Mouse (Mus musculus) thymus, postnatal 14 days (tissue): ENCODE measurements around the gene Hfe2.
A peak's percentile ranks its signal among the peaks of the same experiment; 100 is the strongest.
"Not testable (repeated sequence)": the region's sequence is repeated elsewhere in the genome, so short reads cannot be mapped to it uniquely, and the experiment has no call there.

Experiments used
- DNase-seq: peaks from one replicate; pipeline ENCODE4 v3.0.0; 2021

Gene Hfe2

DNA sequence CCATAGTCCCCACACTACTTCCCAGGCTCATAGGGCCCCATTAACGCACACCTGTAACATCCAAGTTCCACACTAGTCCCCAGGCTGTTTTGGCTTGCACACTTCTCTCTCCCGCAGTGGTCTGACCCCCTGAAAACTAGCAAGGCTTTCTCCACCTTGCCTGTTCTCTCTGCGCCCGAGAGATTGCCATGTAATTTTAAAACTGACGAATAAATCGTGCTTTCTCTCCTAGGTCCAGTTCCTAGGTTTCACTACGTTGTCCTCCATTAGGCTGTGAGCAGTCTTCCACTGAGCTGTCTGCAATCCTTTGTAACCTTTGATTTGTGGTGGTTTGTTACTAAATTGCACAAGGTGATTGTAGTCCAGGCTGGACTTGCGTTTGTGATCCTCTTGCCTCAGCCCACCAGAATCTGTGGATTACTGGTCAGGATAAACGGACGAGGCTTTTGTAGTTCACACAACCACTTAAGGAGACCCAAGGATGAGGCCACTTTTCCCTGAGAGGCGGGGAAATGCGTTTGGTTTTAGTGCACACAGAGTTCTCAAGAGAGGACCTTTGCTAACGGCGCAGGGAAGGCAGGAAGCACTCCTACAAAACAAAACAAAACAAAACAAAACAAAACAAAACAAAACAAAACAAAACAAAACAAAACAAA, 28.2 kb upstream of the Hfe2 start:
- DNase-seq = not testable (repeated sequence)

DNA sequence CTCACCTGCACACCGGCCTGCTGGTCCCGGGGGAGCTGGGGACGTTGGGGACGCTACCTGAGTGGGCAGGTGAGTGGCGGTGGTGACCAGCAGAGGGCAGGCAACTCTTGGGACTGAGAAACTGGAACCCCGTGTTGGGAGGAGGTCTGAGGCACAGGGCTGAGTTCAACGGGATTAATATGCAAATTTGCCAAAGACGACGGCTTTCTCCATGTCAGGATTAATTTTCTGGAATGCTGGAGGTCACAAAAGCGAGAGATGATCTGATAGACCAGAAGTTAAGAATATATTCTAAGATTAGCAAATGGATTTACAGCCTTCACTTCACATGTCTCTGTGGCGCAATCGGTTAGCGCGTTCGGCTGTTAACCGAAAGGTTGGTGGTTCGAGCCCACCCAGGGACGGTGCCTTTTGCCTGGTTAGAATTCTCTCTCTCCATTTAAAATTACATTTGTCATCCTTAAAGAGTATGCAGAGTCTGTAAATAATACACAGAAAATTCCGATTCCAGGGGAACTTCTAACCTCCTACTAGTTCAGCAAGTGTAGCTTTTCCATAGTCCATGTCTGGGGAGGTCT, 27.4 kb upstream of the Hfe2 start:
- DNase-seq = peak; percentile 85

DNA sequence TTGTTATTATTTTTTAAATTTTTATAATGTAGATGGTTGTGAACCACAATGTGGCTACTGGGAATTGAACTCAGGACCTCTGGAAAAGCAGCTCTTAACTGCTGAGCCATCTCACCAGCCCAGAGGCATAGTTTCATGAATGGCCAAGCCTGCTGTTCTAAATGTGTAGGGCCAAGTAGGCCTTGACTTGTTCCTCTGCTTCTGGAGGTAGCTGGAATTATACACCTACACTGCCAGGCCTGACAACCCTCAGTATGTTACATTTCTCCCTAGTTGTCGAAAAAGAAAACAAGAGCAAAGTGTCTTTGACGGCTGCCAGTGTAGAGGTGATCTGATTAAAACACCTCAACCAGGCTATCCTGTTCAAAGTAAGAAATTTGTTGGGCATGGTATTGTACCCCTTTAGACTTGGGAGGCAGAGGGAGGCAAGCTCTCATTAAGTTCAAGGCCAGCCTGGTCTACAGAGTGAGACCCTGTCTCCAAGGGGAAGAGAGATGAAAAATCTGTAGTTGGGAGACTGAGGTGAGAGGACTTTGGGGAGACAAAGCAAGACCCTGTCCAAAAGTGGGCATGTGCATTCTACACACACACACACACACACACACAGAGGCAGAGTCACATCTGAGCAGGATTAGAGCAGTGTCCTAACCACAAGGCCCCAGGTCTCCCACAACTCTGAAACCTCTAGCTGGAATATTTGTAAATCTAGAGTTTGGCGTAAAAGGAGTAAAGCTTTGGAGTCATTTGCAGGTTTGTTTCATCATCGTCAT, 26.3 kb upstream of the Hfe2 start:
- DNase-seq = no peak

DNA sequence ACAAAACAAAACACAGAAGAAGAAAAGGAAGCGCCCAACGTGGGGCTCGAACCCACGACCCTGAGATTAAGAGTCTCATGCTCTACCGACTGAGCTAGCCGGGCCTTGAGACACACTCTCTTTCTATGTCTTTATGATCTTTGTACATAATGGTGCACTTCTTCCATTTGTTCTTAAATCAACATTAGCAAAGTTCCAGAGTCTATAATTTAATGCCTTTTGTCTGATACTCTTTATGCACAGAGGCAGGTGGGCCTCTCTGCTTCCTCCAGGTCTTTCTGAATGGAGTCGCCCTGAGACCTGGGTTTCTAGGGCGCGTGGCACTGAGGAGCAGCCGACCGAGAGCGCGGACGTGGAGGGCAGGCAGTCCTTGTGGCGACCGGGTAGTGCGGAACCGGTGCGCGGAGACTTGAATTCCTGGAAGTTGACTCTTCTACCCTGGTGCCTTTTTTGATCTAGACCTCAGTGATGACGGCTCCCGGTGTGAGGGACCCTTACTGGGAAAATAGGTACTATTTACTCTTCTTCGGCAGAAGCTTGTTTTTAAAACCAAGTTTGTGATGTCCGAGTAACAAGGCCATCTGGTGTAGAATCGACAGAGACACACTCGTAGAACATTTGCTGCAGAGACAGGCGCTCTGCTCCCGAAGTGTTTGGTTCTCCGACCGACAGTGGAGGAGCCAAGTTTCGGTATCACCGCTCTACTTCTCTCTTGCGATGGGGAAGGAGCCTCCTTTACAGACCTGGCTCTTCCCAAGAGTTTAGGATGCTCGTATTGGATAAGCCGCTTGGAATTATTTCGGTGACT, 25.3 kb upstream of the Hfe2 start:
- peak; percentile 83 for DNase-seq

DNA sequence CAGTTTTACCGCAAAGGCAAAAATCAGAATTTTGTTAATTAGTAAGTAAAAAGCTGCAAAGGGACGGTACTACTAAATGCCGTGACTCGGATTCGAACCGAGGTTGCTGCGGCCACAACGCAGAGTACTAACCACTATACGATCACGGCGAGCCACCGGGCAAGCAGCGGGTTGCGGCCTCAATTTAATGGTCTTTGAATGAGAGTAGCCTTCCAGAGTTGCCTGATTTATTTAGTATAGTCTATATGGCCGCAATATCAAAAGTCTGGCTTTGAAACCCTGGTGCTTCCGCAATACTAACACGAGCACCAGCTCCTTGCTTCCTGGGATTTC, 24.7 kb upstream of the Hfe2 start:
- DNase-seq = peak; percentile 92

DNA sequence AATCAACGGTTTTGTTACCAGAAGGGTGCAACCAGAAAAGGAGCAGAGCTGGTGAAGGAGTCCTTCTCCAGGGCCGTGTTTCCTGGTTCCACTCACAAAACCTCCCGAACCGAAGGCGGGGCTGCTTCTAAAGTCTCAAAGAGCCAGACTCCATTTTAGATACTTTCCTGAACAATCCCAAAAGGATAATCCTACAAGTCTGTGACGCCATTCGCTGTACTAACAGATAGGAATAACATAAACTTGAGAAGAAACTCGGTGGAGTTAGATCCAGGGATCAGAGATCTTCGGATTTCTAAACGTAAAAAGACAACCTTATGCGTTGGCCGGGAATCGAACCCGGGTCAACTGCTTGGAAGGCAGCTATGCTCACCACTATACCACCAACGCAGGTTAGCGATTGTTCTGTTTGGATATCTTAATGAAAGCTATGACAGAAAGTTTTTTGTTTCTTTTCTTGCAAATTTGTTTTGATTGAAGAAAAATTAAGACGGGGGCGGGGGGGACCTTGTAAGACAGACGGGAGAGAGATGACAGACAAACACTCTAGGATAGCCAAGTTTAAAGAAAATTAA, 24.2 kb upstream of the Hfe2 start:
- peak; percentile 90 for DNase-seq

DNA sequence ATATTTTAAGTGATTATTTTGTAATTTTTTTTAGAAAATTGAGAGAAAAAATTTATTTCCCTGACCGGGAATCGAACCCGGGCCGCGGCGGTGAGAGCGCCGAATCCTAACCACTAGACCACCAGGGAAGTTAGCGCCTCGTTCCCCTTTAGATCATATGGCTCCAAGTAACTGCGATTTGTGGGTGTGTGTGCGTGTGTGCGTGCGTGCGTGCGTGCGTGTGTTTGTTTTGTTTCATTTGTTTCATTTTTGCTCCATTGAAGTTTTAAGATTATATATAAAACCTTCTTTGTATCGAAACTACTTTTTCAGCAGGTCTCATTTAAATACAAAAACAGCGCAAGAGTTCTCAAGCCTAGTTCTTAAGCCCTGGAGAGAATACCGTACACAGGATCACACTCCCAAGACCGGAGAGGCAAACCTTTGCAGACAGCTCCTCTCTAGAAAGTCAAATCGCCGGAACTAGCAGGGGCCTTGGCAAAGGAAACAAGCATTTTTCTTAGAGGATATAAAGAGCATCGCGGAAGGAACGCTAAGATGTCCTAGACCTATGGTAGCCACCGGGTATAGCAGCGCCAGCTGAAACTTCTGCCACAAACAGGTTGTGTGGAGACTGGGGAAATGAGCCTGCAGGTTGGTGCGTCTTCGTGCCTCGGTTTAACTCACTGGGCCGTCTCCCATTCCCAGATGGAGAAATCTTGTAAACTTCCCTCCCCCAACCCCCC, 23.4 kb upstream of the Hfe2 start:
- DNase-seq = peak; percentile 87

DNA sequence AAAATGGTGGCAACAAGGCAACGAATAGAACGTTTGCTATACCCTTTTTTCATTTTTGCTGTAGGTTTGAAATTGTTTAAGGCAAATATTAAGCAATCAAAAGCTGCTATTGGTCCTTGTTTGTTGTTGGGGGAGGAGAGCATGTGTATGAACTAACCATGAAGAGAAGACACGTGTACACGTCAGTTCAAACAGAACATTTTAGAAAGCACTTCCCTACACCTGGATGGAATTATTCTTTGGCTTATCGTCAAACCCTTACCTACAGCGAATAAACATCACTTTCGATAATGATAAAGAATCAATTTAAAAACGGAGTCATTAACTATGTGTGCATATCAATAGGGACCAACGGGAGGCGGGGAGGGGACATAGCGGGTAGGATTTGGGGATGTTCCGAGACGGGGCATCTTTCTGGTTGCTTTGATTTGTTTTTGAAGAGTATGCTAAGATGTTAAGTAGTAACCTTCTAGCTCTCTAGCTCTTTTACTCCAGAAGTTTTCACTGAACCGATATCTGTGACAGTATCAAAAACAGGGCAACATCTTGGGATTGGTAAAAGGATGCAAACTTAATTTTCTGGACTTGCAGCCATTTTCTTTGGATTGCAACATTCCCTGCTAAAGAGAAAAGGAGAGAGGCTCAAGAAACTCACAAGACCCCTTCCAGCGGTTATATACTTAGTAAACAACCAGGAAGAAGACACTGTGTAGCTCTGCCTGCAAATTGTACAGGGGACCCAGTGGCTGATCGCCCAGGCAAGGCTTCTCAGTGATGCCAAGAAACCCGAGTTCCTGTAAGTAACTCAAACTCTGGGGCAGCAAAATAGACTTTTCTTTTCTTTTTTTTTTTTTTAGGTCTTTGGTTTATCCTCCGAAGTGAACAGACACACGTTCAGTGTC, 22.5 kb upstream of the Hfe2 start:
- DNase-seq = peak; percentile 39

DNA sequence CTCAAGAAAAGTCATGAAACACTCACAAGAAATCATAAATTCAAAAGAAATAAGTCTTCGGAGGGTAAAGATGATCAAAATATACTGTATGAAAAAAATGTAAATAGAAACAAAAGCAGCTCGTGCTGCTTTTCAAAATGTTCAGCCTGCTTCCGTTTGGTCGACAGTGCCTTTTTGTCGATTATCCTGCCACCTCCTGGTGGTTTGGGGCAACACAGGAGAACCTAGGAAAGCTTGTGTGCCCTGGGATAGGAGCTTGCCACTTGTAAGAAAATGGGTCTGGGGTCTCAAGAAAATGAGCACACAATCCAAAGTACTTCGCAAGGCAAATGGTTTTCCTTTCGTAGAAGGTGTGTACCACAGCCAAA, 21.9 kb upstream of the Hfe2 start:
- peak; percentile 88 for DNase-seq

DNA sequence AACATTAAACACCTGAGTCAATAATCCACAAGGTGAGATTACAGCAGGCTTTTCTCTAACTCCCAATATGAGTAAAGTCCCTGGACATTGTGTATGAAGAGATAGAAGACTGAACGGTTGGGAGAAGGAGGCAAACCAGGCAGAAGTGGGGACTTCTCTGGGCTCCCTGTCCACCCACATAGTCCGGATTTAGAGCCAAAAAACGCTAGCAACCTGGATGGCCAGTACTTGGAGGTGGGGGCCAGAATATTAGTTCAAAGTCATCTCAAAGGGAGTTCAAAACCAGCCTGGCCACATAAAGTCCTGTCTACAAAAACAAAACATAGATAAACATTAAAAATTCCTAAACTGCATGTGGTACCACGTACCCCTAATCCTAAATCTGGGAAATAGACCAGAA, 21.0 kb upstream of the Hfe2 start:
- DNase-seq = no peak

DNA sequence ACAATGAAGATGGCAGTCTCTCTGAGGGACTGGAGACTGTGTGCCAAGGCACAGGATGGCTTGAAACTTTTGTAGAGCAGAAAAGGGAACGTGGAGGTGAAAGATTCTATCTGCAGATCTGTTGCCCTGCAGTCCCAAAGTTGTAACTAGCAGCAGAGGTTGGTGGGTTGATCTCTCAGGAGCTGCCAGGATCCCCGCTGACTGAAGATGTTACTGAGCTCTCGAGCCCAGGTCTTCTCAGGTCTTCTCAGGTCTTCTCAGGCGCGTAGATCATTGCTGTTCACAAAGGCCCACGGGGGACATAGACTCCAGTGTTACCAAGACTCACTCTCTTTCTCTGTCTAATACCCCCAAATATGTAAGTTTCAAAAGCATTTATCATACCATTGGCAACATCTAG, 20.0 kb upstream of the Hfe2 start:
- DNase-seq = no peak

DNA sequence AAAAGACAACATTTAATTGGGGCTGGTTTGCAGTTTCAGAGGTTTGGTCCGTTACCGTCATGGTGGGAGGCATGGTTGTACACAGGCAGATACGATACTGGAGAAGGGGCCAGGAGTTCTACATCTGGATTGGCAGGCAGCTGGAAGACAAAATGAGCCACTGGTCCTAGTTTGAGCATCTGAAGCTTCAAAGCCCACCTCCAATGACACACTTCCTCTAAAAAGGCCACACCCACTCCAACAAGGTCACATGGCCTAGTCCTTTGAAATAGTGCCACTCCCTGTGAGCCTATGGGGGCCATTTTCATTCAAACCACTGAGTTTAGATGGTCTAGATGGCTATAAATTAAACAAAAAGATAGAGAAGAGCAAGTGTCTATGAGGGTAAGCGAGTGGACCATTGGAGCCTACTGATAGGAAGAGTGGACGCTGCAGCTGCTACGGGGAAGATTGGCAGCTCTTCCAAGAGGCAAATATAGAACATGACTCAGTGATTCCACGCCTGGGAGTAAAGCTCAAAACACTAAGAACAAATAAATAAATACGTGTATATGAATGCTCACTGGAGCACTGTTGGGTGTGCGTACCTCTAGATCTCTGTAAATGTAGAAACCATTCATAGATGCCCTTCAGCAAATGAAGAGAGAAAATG, 18.4 kb upstream of the Hfe2 start:
- no peak for DNase-seq

DNA sequence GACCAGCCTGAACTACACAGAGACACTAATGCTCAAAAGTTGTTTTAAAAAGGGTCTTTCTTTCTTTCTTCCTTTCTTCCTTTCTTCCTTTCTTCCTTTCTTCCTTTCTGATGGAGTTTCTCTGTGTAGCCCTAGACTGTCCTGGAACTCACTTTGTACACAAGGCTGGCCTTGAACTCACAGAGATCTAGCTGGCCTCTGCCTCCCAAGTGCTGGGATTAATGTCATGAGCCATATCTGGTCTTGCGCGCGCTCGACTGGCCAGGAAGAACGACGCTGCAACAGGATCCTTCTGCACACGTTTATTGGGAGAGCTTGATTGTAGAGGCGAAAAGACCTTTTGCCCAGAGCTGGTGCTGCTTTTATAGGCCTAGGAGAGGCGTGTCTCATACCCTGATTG, 17.0 kb upstream of the Hfe2 start:
- DNase-seq = not testable (repeated sequence)

DNA sequence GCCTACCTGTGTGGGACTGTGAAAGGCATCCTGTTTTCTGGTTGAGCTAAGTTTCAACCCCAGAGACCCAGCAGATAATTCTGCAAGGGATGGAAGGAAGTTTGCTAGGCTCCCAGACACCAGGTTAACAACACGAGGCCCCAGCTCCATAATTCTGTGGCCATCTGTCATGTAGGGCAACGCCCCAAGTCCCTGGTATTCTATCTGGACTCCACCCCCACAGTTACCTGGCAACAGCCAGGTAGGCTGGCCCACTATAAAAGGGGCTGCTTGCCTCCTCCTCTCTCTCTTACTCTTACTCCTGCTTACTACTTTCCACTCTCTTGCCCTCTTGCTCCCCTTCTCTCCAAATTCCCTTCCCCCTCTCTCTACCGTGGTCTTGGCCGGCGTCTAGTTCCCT, 4.8 kb upstream of the Hfe2 start:
- no peak for DNase-seq

DNA sequence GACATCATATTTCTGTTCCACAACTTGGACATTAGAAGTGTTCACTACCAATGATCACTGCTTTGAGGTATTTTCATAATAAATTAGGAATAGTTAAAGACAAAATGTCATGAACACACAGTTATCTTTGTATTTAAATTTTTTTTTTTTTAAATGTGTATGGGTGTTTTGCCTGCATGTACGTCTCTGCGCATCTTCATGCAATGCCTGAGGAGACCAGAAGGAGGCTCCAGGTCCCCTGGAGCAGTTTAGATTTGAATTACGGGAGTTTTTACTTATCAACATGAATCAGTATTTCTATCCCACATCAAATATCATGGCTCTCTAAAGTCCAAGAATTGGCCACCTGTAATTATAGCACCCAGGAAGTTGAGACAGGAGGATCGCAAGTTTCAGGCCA, 2.8 kb upstream of the Hfe2 start:
- DNase-seq = peak; percentile 44

DNA sequence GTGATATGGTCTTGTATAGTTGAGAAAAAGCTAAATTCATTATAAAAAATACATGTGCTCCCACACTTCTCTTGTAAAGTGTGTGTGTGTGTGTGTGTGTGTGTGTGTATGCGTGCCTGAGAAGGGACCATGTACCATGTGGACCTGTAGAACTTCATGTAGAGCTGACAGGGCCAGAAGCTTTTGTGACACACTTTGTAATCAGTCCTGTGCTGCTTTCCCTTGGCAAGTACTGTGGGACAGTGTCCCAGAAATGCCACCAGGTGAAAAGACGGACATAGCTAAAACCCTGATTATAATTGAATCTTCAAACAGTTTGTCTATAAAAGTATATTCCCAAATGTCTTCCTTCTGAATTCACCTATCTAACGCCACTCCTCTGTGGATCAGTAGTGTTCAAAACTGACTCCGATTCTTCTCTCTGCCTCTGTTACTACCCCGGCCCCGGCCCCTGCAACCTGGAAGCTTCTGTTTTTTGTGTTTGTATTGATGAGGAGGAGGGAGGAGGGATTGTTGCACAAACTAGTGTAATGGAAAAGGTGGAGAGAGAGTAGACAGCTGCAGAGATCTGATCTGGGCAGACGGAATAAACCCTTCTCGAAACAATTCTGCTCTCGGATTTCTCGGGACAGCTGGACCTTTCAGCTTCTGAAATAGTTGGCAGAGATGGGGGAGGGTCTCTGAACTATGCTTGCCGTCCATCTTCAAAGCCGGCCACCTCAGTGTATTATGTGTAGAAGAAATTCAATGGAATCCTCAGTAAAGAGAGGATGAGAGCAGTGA, 753 bp upstream of the Hfe2 start:
- DNase-seq = no peak

DNA sequence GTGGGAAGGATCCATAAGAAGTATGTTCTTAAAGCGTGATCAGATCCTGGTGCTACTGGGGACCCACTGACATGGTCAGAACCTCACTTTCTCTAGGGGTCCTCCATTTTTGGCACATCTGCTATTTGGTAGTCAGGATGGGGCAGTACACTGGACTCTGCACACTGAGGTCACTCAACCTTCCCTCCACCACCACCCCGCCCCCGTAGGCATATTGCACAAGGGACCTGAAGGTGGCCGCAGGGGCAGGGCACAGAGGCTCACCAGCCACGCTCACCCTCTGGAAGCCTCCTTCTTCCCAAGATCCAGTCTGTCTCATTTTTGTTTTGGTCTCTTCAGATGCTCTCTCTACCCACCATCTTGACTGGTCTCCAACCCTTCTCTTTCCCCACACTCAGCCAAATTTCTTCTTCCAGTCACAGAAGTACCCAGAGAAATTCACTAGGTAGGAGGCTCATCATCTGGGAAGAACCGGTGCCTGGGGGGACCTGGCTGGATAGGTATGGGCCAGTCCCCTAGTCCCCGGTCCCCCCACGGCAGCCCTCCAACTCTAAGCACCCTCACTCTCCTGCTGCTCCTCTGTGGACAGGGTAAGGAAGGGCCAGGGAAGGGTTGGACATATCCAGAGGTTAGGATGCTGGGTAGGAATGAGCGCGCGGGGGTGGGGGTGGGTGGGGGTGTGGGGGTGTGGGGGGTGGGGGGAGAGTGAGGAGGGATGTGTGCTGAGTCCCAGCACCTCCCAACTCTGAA, 1.2 kb downstream of the Hfe2 start:
- DNase-seq = no peak

DNA sequence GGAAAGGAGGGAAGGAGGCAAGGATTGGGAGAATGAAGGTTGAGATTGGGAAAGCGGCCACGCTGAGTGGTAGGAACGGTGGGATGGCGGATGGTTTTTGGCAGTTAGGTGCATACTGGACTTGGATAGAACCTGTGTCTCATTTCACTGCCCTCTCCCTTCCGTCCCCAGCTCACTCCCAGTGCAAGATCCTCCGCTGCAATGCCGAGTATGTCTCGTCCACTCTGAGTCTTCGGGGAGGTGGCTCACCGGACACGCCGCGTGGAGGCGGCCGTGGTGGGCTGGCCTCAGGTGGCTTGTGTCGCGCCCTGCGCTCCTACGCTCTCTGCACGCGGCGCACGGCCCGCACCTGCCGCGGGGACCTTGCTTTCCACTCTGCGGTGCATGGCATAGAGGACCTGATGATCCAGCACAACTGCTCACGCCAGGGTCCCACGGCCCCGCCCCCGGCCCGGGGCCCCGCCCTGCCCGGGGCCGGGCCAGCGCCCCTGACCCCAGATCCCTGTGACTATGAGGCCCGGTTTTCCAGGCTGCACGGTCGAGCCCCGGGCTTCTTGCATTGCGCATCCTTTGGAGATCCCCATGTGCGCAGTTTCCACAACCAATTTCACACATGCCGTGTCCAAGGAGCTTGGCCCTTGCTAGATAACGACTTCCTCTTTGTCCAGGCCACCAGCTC, 2.0 kb downstream of the Hfe2 start:
- no peak for DNase-seq

DNA sequence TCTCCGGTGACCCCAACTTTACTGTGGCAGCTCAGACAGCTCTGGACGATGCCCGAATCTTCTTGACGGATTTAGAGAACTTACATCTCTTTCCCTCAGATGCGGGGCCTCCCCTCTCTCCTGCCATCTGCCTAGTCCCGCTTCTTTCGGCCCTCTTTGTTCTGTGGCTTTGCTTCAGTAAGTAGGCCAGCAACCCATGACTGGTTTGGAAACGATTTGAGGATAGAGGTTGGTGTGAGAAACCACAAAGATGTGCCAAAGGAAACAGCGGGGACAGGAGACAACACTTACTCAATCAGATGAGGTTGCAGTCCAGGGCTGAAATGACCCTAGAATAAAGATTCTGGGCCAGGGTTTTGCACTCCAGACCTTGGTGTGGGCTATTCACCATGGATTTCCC, 3.5 kb downstream of the Hfe2 start:
- no peak for DNase-seq
